Mouse (Mus musculus) brain, embryonic 14.5 days (tissue): ENCODE measurements around the gene Clasp2.

ENCODE experiments used
- CTCF ChIP-seq: fragments of 200-500 bp; IDR thresholded peaks from 2 replicates; pipeline ENCODE4 v1.5.1; 2012; ENCODE audit warnings: inconsistent platforms, mild to moderate bottlenecking, moderate library complexity, borderline replicate concordance; ENCODE audit not compliant: insufficient read depth, insufficient read length; ENCODE audit errors: extremely low read depth
- POLR2A ChIP-seq: fragments of 200-500 bp; IDR thresholded peaks from 2 replicates; pipeline ENCODE4 v1.6.1; 2012; ENCODE audit warnings: mild to moderate bottlenecking, inconsistent platforms, borderline replicate concordance; ENCODE audit not compliant: poor library complexity, insufficient read depth, insufficient read length, severe bottlenecking; ENCODE audit errors: extremely low read depth

DNA sequence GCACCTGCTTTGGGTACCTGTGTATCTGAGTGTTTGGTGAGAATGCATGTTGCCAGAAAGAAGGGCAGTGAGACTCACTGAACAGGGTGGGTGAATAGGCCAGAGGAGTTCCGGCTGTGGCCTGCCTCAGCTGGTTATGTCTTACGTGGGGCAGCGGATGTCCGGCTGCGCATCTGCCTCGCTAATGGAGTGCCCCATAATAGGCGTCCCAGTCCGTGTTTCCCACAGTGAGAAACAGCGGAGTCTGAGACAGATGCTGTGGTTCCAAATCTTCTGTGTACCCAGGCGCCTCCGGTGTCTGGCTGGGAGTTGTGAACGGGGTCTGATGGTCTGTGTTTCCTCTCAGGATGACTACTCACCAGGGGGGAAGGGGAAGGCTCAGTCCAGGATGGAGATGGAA is 30.4 kb upstream of the Clasp2 start:
- no peak for TF ChIP-seq CTCF
- TF ChIP-seq POLR2A: no peak
